Mouse (Mus musculus): Measurements from ENCODE around the gene Camsap3.

GRCm38 (mm10) chr8:3537666-3538065 lies 49.4 kb upstream of the Camsap3 start:
- TF ChIP-seq GATA1 (IDR thresholded peaks at IDR 0.05; ENCODE audit: borderline replicate concordance, low read length) (no peak), FLI1 (IDR thresholded peaks at IDR 0.05; ENCODE audit: low read length) (no peak)

Measured in megakaryocyte, embryonic 14.5 days (primary cell).